Mouse (Mus musculus): Measurements from ENCODE around the gene Fam53a.

The Fam53a gene

GRCm38 (mm10) chr5:33630615-33631014, 1.2 kb upstream of the Fam53a start:
- no peak for DNase-seq (ENCODE audit: low read depth)

- no peak for DNase-seq (ENCODE audit: low read depth)
These were observed 626 bp upstream of the Fam53a start for GRCm38 (mm10) chr5:33630061-33630460.

GRCm38 (mm10) chr5:33628820-33629300, 575 bp downstream of the Fam53a start:
- DNase-seq (ENCODE audit: low read depth): peak; percentile 46

- DNase-seq (ENCODE audit: low read depth): no peak
These were observed 1.5 kb downstream of the Fam53a start for GRCm38 (mm10) chr5:33627968-33628367.

GRCm38 (mm10) chr5:33623766-33624165, 5.7 kb downstream of the Fam53a start:
- no peak for DNase-seq (ENCODE audit: low read depth)

- no peak for DNase-seq (ENCODE audit: low read depth)
These were observed 6.8 kb downstream of the Fam53a start for GRCm38 (mm10) chr5:33622671-33623070.

GRCm38 (mm10) chr5:33614391-33614790, 15.0 kb downstream of the Fam53a start:
- no peak for DNase-seq (ENCODE audit: low read depth)

GRCm38 (mm10) chr5:33611795-33612194, 17.6 kb downstream of the Fam53a start:
- no peak for DNase-seq (ENCODE audit: low read depth)

GRCm38 (mm10) chr5:33609226-33609625, 20.2 kb downstream of the Fam53a start:
- DNase-seq (ENCODE audit: low read depth): no peak

GRCm38 (mm10) chr5:33607434-33607833, 22.0 kb downstream of the Fam53a start:
- DNase-seq (ENCODE audit: low read depth): no peak

GRCm38 (mm10) chr5:33606631-33607030, 22.8 kb downstream of the Fam53a start:
- no peak for DNase-seq (ENCODE audit: low read depth)

- DNase-seq (ENCODE audit: low read depth): no peak
These were observed 24.1 kb downstream of the Fam53a start for GRCm38 (mm10) chr5:33605314-33605713.

- peak; percentile 25 for DNase-seq (ENCODE audit: low read depth)
These were observed 35.8 kb downstream of the Fam53a start for GRCm38 (mm10) chr5:33593620-33594019.

GRCm38 (mm10) chr5:33589221-33589888, 40.1 kb downstream of the Fam53a start:
- peak; percentile 58 for DNase-seq (ENCODE audit: low read depth)

GRCm38 (mm10) chr5:33588066-33588465, 41.4 kb downstream of the Fam53a start:
- no peak for DNase-seq (ENCODE audit: low read depth)

GRCm38 (mm10) chr5:33587498-33588058, 41.9 kb downstream of the Fam53a start:
- DNase-seq (ENCODE audit: low read depth): no peak

- no peak for DNase-seq (ENCODE audit: low read depth)
These were observed 49.1 kb downstream of the Fam53a start for GRCm38 (mm10) chr5:33580336-33580735.

- DNase-seq (ENCODE audit: low read depth): no peak
These were observed 55.2 kb downstream of the Fam53a start for GRCm38 (mm10) chr5:33574207-33574606.

- no peak for DNase-seq (ENCODE audit: low read depth)
These were observed 63.5 kb downstream of the Fam53a start for GRCm38 (mm10) chr5:33565886-33566285.

GRCm38 (mm10) chr5:33556277-33556995, 73.0 kb downstream of the Fam53a start:
- DNase-seq (ENCODE audit: low read depth): no peak
